Mouse (Mus musculus): Measurements from ENCODE around the gene Ado.

The Ado gene

GRCm38 (mm10) chr10:67548877-67549731, at the start of gene Ado:
Gene Ado, minus strand, starts transcription at chr10:67548955.
- DNase-seq, result peak; percentile 93 to 94

- DNase-seq, result no peak
These were observed 46.5 kb upstream of the Ado start for GRCm38 (mm10) chr10:67595278-67595677.

- DNase-seq, result no peak
These were observed 37.3 kb upstream of the Ado start for GRCm38 (mm10) chr10:67585873-67586610.

- DNase-seq, result no peak
These were observed 33.0 kb upstream of the Ado start for GRCm38 (mm10) chr10:67581698-67582285.

GRCm38 (mm10) chr10:67579830-67580229, 31.1 kb upstream of the Ado start:
- DNase-seq, result no peak

- DNase-seq, result no peak
These were observed 24.6 kb upstream of the Ado start for GRCm38 (mm10) chr10:67573310-67573709.

GRCm38 (mm10) chr10:67571443-67571842, 22.7 kb upstream of the Ado start:
- no peak for DNase-seq

- DNase-seq, result no peak
These were observed 20.8 kb upstream of the Ado start for GRCm38 (mm10) chr10:67569539-67569938.

- no peak for DNase-seq
These were observed 17.3 kb upstream of the Ado start for GRCm38 (mm10) chr10:67566104-67566503.

GRCm38 (mm10) chr10:67564509-67564908, 15.8 kb upstream of the Ado start:
- no peak for DNase-seq

- DNase-seq, result no peak
These were observed 12.4 kb upstream of the Ado start for GRCm38 (mm10) chr10:67561185-67561584.

GRCm38 (mm10) chr10:67559765-67560394, 11.1 kb upstream of the Ado start:
- no peak for DNase-seq

- DNase-seq, result no peak
These were observed 9.3 kb upstream of the Ado start for GRCm38 (mm10) chr10:67558053-67558452.

GRCm38 (mm10) chr10:67548261-67548854, 397 bp downstream of the Ado start:
- DNase-seq, result no peak

GRCm38 (mm10) chr10:67547850-67548260, 900 bp downstream of the Ado start:
- peak in 1 of 2 experiments; percentile 27 for DNase-seq

GRCm38 (mm10) chr10:67540591-67540990, 8.2 kb downstream of the Ado start:
- DNase-seq, result no peak

GRCm38 (mm10) chr10:67539401-67539730, 9.4 kb downstream of the Ado start:
- no peak for DNase-seq

- no peak for DNase-seq
These were observed 10.0 kb downstream of the Ado start for GRCm38 (mm10) chr10:67538585-67539400.

- DNase-seq, result peak in 1 of 2 experiments; percentile 27
These were observed 10.6 kb downstream of the Ado start for GRCm38 (mm10) chr10:67538106-67538505.

- peak; percentile 81 to 82 for DNase-seq
These were observed 11.4 kb downstream of the Ado start for GRCm38 (mm10) chr10:67537151-67537994.

GRCm38 (mm10) chr10:67536621-67537141, 12.1 kb downstream of the Ado start:
- peak; percentile 11 to 21 for DNase-seq
